Mouse (Mus musculus): ENCODE data around the gene Ncstn.
A peak's percentile ranks its signal among the peaks of the same experiment; 100 is the strongest.

Ncstn gene

DNA sequence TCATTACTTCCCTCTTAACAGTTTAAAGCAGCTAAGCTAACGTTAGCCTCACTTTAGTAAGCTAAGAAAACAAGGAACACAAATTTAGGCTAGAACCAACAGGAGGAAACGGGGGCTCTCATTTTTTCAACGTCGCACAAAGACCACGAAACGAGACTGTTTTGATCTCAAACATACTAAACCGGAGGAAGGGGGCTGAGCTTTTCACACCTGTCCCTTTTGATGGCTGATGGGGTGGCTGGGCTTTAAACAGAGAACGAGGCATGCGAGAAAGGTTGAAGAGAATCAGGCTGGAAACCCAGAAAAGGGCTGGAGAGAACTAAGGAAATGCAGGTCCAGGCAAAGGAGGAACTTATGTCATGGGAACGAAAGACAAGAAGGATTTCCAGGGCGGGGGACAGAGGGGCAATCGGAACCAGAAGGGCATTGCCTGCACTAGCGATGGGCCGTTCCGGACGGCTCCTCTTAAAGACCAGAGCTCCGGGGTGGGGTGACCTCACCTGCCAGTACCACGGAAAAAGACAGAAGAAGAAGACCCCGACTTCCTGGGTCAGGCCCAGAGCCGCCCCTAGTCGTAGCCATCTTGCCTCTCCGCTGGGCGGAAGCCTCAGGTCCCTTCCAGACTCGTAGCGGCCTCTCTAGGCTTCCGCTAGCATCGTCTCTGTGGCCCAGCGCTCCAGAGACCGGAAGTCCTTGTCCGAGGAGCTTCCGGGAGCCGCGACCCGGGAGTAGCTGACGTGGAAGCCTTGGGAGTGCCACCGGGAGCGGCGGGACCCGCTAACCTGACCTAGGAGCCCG lies at the start of gene Ncstn, which contains the start of gene Copa:
Gene Ncstn (minus strand): TSS at position 695 of the 798 bp plus-strand sequence.
Gene Copa (plus strand): TSS at position 429 of the 798 bp plus-strand sequence.
- peak; percentile 90 for DNase-seq (ENCODE audit: low spot score)

DNA sequence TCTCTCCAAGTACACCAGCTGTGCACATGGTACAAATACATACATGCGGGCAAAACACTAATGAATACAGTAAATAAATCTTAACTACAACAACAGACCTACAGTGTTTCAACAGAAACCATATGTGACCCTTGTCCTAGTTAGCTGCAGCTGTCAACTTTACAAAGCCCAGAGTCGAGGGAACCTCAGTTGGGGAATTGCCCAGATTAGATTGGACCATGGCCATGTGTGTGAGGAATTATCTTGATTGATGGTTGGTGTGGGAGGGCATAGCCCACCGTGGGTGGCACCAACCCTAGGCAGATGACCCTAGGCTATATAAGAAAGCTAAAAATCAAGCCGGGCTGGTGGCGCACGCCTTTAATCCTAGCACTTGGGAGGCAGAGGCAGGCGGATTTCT lies 49.7 kb upstream of the Ncstn start:
- no peak for DNase-seq (ENCODE audit: low spot score)

DNA sequence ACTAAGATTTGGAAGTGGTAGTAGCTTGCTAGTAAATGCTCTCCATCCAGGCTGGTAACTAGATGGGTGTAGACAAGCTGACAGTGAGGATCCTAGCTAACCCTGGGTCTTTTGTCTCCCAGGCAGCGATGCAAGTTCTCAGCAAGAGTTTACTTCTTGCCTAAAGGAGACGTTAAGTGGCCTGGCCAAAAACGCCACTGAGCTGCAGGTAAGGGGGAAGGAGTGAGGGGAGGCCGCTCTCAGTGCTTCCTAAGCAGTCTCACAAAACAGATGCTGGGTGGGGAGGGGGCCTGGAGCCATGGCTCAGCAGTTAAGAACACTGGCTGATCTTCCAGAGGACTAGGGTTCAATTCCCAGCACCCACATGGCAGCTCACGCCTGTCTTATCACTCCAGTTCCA lies 47.2 kb upstream of the Ncstn start:
- no peak for DNase-seq (ENCODE audit: low spot score)

DNA sequence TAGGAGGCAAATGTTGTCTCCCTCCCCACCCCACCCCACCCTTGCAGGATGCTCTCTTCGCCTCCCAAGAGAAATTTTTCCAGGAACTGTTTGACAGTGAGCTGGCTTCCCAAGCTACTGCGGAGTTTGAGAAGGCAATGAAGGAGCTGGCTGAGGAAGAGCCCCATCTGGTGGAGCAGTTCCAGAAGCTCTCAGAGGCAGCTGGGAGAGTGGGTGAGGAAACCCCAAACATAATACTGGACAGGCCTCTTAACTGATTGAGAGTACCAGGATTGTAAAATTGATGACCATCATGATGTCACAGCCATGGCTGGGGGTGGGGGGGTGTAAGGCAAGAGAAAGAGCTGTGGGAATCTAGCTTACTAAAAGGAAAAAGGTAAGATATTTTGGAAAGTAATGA lies 46.5 kb upstream of the Ncstn start:
- DNase-seq (ENCODE audit: low spot score): no peak

DNA sequence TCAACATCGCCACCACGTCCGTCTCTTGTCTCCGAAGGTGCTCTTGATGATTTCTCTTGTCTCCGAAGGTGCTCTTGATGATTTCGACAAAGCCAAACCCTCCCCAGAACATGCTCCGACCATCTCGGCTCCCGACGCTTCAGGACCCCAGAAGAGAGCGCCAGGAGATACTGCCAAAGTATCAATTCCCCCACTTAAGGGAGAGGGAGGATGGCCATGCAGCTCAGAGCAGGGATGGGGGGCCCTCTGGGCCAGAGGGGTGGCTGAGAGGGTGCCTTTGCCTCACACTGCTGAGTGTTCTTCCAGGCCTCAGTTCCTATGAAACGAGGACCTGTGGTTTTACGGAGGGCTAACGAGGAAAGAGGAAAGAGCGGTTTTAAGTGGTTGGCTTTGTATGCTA lies 46.0 kb upstream of the Ncstn start:
- DNase-seq (ENCODE audit: low spot score): no peak

DNA sequence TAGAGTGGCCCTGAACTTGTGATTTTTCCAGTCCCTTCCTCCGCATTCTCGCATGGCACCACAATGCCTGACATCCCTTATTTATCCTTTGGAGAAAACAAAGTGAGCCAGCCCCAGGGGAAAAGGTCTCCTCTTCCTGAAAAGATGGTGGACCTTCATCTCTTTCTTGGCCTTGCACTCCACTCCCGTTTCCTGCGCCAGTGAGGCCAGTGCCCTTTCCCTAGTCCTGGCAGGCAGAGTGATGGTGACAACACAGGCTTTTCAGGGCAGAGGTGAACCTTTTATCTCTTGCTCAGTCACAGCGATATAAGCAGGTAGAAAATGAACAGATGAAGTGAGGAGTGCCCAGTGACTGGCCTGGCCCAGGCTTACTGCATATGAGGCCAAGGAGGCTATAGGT lies 44.9 kb upstream of the Ncstn start:
- no peak for DNase-seq (ENCODE audit: low spot score)

DNA sequence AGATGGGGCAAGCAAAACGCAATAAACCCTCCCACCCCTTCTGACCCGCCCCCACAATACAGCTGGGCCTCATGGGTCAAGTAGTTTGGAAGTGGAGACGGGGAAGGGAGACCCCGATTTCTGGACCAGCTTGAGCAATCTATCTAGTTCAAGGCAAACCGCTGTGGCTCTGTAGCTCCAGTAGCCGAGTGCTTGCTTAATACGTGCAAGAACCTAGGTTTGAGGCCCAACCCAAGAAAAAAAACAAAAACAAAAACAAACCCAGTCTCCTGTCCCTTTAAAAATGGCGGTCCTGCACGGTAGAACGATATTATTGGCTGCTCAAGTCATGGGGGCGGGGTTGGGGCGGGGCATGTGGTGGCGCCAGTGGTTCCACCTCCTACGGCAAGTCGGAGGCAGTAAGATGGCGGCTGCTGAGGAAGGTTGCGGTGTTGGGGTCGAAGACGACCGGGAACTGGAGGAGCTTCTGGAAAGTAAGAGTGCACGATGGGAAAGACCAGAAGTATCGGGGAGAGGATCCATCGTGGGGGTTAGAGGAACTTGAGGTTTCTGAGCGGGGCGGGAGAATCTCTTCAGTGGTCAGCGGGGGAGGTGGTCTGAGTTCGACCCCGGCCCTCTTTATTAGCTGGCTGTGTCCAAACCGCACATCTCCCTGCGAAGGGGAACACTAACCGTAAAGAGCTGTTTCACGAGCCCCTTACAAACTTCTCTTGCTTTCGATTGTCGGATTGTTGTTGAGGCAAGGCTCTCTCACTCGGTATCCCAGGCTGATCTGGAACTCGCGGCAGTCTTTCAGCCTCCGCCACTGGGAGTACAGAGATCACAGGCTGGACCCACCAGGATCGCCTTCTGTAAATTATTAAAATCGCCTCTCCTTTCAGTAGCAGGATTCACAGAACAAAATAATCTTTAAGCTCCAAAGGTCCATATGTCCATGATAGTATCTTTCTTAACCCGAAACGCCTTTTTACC lies 44.1 kb upstream of the Ncstn start, which contains the start of gene Pex19:
Gene Pex19 (plus strand): TSS at position 380 of the 972 bp plus-strand sequence.
- DNase-seq (ENCODE audit: low spot score): peak; percentile 75

DNA sequence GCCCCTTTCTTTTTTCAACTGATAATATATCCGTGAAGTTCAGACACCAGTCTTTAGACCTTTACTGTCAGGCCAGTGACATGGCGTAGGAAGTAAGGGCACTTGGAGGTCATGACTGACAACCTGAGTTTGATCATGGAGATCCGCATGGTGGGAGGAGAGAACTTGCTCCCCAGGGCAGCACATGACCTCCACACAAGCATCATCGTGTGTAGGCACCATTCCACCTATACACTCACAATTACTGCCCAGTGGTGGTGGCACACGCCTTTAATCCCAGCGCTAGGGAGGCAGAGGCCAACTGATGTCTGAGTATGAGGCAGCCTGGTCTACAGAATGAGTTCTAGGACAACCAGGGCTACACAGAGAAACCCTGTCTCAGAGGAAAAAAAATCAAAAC lies 42.0 kb upstream of the Ncstn start:
- no peak for DNase-seq (ENCODE audit: low spot score)

DNA sequence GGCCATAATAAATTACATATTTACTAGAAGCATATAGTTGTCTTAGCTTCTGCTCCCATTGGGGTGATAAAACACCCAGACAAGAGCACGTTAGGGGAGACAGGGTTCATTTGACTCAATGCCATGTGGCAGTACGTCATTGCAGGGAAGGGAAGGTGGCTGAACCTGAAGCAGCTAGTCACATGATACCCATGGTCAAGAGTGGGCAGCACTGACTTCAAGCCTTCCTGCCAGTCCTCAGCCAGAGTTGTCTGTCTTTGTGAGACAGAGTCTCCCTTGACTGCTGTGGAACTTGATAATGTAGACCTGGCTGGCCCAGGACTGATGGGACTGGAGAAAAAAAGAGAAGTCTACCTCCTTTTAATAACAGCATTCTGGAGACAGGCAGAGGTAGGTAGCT lies 40.1 kb upstream of the Ncstn start:
- DNase-seq (ENCODE audit: low spot score): no peak

DNA sequence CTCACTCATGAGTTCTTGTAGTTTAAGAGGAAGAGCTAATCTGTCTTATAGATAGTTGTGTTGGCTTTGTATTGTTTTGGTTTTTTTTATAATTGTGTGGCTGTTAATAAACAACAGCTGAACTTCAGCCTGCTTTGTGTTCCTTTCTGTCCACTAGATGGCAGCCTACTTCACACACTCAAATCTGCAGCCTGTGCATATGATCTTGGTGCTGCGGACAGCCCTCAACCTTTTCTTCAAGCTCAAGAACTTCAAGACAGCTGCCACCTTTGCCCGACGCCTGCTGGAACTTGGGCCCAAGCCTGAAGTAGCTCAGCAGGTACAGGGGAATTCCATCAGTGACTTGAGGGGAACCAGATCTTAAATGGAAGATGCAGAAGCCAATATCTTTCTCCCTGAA lies 37.1 kb upstream of the Ncstn start:
- DNase-seq (ENCODE audit: low spot score): peak; percentile 53

DNA sequence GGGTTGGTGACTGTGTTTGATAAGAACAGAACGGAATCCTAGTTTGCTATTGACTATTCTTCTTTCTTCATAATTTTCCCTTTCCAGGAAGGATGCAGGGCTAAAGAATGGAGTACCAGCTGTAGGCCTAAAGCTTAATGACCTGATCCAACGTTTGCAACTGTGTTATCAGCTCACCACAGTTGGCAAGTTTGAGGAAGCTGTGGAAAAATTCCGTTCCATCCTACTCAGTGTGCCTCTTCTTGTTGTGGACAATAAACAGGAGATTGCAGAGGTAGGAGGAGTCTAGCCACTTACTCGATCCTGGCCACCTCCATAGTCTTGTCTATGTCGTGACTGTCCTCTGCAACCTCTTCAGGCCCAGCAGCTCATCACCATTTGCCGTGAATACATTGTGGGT lies 36.5 kb upstream of the Ncstn start:
- no peak for DNase-seq (ENCODE audit: low spot score)

DNA sequence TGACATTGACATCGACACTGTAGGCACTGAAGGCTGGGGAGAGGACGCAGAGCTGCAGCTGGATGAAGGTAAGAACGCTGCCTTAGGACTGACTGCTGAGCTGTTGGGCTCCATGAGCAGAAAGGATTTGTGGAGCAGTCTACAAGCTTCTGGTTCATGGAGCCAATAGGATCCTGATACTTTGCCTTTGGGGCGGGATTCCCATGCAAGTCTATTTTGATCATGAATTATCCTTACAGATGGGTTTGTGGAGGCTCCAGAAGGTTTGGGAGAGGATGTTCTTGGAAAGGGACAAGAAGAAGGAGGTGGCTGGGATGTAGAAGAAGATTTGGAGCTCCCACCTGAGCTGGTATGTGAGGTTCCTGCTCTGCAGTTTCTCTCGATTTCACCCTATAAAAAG lies 34.4 kb upstream of the Ncstn start:
- DNase-seq (ENCODE audit: low spot score): no peak

DNA sequence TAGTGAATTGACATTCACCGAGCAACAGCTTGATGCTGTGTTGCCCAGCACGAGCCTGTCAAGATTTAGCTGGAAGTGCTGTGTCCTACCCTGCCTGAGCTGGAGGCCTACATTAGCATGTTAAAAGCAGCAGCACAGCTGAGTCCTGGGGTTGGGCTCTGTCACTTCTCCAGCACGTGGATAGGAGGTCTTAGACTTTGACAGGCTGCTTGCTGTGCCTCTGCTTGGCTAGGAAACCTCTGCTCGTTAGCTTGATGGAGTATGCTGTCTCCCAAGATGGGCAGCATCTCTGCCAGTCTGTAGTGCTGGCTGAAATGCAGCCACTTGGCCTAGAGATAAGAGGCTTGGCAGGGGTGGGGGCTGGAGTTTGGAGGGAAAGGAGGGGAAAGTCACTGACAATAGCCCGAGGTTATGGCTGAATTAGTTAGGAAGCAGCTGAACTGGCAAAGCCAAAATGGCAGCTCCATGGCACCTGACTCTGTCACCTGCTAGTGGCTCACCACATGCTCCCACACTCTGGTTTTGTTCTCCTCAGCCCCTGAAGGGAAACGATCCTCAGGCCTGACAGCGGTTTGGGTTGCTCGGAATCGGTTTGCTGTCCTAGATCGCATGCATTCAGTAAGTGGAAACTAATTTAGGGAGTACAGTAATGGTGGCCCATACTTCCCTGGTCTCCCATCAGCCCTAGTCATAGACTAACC lies 25.3 kb upstream of the Ncstn start:
- DNase-seq (ENCODE audit: low spot score): no peak

DNA sequence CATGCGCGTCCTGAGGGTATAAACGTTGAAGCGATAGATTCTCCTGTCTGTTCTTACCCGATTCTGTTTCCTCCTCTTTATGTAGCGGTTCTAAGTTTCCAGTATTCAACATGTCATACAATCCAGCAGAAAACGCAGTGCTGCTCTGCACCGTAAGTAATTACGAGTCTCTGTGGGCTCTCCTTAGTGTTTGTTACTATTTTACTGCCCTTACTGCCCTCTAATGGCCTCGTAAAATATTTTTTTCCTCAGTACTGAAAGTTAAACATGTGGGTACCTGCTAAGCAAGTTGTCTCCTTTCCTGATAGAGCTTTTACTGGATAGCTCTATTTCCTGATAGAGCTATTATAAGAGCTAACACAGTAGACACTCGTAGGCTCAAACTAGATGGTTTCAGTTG lies 22.5 kb upstream of the Ncstn start:
- no peak for DNase-seq (ENCODE audit: low spot score)

DNA sequence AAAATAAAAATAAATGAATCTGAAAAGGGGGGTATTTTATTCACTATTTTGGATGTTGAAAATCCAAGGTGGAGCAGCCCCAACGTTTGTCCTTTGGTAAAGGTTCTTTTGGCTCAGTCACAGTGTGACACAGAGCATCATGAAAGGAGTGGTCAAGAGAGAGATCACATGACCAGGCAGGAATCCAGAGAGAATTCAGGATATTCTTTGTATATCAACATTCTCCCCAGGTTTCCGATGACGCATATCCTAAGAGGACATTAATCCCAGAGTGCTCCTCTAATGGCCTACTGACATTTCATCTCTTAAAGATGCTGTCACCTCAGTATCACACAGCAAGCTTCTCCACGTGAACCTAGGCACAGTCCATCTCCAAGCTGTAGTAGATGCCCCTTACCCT lies 21.0 kb upstream of the Ncstn start:
- DNase-seq (ENCODE audit: low spot score): no peak

DNA sequence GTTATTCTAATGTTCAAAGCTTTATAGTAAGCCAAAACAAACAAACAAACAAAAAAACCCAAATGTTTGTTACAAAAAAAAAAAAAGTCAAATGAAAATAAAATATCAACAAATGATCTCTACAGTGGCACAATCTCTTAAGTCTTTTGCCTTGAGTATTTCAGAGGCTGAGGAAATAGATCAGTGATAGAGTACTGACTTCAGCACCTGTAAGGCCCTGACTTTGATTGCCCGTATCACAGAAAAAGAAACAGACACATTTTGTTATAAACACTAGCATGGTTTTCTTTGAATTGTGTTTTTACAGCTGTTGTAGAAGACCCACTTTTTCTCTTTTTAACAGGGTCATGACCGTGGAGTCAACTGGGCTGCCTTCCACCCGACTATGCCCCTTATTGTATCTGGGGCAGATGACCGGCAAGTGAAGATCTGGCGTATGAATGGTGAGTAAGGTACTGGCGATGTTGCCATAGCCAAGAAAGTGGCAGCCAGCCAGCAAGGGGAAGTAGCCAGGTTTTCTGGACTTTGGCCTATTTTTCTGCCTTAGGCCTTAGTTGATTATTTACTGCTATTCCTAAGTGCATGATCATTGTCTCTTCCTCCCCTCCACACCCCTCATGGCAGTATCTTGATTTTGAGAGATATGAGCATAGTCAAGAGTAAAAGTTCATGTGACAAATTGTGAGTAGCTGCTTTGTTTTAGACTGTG lies 16.9 kb upstream of the Ncstn start:
- no peak for DNase-seq (ENCODE audit: low spot score)

DNA sequence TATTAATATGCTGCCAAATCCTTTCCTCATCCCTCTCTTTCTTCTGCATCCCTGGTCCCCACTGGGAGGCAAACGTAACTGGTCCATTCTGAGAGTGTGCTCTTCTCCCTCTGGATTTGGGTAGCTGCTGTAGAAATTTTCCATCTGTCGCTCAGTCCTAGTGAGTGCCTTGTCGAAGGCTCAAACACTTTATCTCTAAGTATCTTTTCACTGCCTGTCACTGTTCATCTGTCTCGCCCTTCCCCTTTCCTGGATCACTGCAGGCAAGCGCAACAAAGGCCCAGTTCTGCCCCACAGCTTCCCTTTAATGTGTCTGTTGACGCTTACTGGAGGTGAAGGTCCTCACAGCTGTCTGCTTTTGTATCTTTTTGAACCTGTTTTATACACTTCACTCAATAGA lies 12.6 kb upstream of the Ncstn start:
- no peak for DNase-seq (ENCODE audit: low spot score)

DNA sequence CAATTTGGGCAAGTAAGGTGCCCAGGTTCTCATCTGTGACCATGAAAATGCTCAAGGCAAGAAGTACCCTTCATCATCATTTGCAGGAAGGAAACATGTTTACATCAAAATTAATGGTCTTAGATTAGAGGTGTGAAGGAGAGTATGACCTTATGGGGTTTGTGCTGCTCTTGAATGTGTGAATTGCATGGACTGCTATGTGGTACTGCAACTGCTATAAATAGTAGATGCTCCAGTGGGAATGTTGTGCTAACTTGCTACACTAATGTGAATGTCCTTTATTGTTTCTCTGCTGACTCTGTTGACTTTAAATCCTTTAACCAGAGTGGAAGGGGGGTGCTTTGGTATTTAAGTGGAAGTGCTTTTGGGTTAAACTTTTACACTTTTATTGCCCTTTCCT lies 11.7 kb upstream of the Ncstn start:
- no peak for DNase-seq (ENCODE audit: low spot score)

DNA sequence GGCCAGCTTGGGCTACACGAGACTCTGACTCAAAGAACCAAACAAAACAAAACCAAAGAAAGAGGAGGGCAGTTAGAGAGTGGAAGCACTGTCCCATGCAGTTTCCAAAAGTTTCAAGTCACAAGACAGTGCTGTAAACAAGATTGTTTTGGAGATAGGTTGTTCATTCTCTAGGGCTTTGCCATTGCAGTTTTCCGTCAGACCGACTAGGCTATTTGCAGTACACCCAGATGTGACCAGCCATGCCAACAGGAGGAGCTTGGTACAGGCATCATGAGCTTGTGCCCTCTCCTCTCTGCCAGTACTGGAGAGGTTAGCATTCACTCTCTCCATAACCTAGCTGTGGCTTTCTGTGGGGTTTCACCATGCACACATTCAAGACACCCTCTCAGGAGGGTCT lies 10.9 kb upstream of the Ncstn start:
- no peak for DNase-seq (ENCODE audit: low spot score)

DNA sequence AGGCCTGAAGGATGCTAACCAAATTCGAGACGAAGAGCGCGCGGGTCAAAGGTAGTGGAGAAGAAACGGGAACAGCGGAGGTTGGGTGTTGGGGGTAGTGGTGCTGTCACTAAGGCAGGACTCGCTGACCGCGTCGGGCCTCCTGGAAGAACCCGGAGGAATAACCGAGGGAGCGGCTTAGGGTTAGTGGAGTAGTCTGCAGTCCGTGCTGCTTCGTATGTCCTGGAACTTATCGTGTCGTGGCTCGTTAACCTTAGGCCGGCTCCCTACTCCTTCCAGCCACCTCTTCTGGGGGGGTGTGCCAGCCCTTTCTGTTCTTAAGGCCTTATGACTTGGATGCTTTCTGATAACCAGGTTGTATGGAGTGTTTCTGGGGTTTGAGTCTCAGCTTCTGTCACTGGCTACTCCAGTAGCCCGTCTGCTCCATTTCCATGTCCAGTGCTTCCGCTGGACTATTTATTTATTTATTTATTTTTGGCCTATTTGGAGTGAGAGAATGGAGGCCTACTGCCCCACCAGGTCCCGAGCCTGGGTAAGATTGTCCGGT lies 377 bp upstream of the Ncstn start:
- no peak for DNase-seq (ENCODE audit: low spot score)

DNA sequence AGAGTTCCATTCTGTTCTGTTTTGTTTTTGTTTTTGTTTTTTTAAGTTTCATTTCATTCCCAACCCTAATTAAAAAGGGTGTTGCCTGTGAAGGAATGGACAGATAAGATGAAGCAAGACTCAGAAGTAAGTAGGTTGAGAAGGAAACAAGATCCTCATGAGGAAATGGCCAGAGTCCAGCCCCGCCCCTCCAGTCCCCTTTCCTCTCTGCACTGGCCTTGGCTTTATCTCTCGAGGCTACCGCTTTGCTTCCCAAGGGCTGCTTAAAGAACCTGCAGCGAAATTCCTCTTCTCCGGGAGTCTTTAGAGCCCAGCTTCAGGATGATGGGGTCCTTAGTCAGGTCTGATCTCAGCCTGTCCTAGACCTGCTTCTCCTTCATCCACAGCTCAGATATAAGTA lies 4.6 kb downstream of the Ncstn start:
- no peak for DNase-seq (ENCODE audit: low spot score)

Data from T-cell, adult 2 months (primary cell).